Mouse (Mus musculus) testis, adult 2 months (tissue): ENCODE data around the gene Ccdc188.

Source experiments
- CTCF ChIP-seq: fragments of 200-500 bp; IDR thresholded peaks from 2 replicates; pipeline ENCODE4 v1.5.1; 2012; ENCODE audit warnings: low read depth, mild to moderate bottlenecking, inconsistent platforms, low read length, moderate library complexity; ENCODE audit not compliant: control insufficient read depth, insufficient read depth, insufficient replicate concordance
- POLR2A ChIP-seq: fragments of 200-500 bp; IDR thresholded peaks from 2 replicates; pipeline ENCODE4 v1.6.1; 2012; ENCODE audit warnings: low read depth, mild to moderate bottlenecking, inconsistent platforms, low read length, moderate library complexity; ENCODE audit not compliant: control insufficient read depth

GRCm38 (mm10) chr16:18185715-18186449 is 31.8 kb upstream of the Ccdc188 start:
- TF ChIP-seq POLR2A (no peak), CTCF (no peak)
